Mouse (Mus musculus) neutrophil, adult 5-6 weeks (primary cell): ENCODE results near the gene Agpat4. TPM values are rescaled to one million over a fixed set of nuclear protein-coding genes. Genes with fewer than 3 reads are reported as not detected.

Source experiments
- ATAC-seq: fragments of 151-379, 151-347 bp; 2 replicates; pipeline ENCODE4 v1.8.0; 2017; ENCODE audit warnings: mild to moderate bottlenecking, moderate TSS enrichment; ENCODE audit not compliant: insufficient number of reproducible peaks, poor library complexity, low FRiP score, severe bottlenecking; ENCODE audit errors: extremely low read depth
- total RNA-seq: library from RNA; stranded (forward); fragments of 200-1000 nt; gene quantifications from 2 replicates; pipeline ENCODE4 v1.2.3, GENCODE M21; 2017

Gene Agpat4
- total RNA-seq, 1 experiment from 2014 or later: 11.3 TPM

DNA sequence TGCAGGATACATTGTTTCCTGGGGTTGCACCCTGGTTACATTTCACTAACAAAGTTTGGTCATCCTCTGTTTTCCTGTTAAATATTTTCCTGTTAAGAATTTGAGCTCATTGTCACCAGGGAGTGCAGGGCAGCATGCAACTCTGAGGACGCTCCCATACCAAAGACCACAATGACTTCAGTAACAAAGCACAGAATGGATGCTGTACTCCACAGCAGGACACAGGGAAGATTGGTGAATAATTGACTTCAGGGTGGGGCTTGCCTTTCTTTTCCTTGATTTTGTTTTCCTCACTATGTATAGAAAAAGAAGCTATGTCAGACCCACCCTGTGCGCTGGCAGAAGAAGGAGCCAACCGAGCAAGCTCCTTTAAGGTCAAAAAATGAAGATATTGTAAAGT, 38.2 kb downstream of the Agpat4 start:
- ATAC-seq: no peak

- no peak for ATAC-seq
These were observed 38.7 kb downstream of the Agpat4 start for GRCm38 (mm10) chr17:12157203-12157602.

GRCm38 (mm10) chr17:12159187-12160060, 40.9 kb downstream of the Agpat4 start:
- peak; percentile 67 for ATAC-seq

GRCm38 (mm10) chr17:12160061-12160421, 41.5 kb downstream of the Agpat4 start:
- no peak for ATAC-seq

GRCm38 (mm10) chr17:12160540-12160939, 42.0 kb downstream of the Agpat4 start:
- no peak for ATAC-seq

GRCm38 (mm10) chr17:12160984-12161764, 42.7 kb downstream of the Agpat4 start:
- ATAC-seq: no peak

- no peak for ATAC-seq
These were observed 43.4 kb downstream of the Agpat4 start for GRCm38 (mm10) chr17:12161877-12162276.

- ATAC-seq: no peak
These were observed 44.3 kb downstream of the Agpat4 start for GRCm38 (mm10) chr17:12162824-12163223.

GRCm38 (mm10) chr17:12163403-12163802, 44.9 kb downstream of the Agpat4 start:
- no peak for ATAC-seq

GRCm38 (mm10) chr17:12163903-12164302, 45.4 kb downstream of the Agpat4 start:
- no peak for ATAC-seq

GRCm38 (mm10) chr17:12164507-12164906, 46.0 kb downstream of the Agpat4 start:
- no peak for ATAC-seq

DNA sequence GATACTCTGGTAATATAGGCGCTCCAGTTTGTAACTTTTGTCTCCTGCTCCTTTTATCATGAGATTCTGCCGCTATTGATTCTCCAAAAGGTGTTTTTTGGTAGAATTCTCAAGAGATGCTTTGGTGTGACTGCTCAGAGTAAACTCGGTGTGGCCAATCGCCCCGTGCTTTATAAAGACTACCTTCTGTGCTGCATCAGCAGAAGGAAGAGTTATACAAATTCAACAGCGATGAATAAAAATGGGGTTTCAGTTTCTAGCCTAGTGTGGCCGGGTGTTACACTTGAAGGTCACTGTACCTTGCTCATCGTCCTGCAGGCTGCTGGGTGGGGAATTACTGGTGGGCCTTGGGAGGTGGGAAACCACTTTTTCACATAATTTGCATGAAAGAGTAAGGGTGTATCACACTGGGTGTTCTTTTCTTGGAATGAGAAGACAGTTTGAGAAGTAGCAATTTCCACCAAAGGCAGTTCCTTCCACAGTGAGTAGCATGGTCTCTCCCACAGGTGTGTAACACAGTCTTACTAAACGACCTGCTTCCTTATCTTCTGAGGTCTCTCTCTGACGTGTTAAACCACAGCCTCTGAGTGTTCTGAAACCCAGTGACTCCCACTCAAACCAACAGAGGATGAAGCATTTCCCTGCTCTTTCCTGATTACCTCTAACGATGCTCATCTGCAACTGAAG, 46.6 kb downstream of the Agpat4 start:
- ATAC-seq: peak; percentile 42

DNA sequence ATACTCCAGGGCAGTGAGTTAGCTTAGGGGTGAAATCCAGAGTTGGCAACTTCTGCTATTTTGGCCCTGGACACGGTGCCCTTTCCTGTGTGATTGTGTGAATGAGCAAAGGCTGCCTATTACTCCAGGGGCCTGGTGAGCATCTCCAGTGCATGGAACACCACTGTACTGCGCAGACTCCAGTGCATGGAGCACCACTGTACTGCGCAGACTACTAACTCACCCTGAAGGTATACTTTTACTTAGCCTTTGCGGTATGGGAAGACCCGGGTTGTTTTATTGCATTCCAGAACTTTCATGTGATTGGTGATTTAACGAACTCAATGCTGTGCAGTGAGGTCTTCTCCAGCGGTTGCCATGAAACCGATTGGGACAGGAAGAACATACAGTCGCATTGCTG, 47.2 kb downstream of the Agpat4 start:
- ATAC-seq: no peak

GRCm38 (mm10) chr17:12168536-12168935, 50.0 kb downstream of the Agpat4 start:
- ATAC-seq: no peak

DNA sequence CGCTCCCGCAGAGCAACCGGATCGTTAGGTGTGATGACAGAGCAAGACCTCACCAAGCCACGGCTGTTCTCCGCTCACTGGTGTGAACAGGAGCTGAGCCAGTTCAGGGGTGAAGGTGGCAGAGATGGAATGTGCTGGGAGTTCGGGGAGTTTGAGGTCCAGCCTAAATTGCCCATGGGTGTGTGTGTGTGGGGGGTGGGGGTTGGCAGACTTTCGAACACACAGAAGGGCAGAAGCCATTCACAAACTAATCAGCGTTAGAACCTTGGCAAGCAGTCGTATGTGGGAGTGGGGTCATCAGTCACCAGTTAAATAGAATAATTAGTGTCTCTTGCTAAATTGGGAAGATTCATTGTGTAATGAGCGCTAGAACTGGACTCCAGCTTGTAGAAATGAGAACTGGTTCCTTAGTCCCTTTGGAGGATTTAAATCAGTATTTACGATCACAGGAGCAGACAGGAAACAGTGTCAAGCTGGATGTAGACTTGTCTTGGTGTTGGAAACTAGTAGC, 50.9 kb downstream of the Agpat4 start:
- no peak for ATAC-seq

DNA sequence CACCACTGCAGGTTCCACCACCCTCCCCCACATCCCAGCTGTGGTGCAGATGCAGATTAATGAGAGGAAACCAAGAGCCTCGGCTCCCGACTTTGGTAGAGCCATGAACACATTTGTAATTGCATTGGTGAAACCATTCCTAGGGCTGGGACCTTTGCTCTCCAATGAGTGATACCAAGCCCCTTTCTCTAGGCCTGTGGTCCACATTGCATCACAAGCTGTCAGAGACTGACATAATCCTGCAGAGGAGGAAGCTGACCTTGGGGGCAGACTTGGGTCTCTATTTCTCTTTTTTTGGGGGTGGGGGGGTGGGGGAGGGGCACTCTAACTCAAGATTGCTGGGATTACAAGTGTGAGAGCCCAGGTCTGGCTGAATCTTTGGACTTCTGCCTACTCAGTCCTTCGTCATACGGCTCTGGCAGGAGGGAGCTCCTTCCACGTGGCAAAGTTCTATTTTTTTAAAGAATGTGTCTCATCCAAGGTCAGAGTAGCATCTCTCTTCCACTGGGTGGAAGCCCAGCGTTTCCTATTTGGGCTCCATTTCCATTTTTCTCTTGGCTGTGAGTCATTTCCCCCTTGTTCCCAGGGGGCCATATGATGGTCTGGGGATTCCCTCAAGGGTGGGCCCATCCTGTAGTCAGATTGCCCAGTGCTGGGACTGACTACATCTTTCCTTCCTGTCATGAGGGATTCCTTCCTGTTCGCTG, 52.4 kb downstream of the Agpat4 start:
- peak; percentile 35; the same call in 1 of the 2 replicates for ATAC-seq

- no peak for ATAC-seq
These were observed 53.2 kb downstream of the Agpat4 start for GRCm38 (mm10) chr17:12171666-12172065.

GRCm38 (mm10) chr17:12174221-12174620, 55.7 kb downstream of the Agpat4 start:
- ATAC-seq: peak; percentile 71

- peak; percentile 56 for ATAC-seq
These were observed 56.4 kb downstream of the Agpat4 start for GRCm38 (mm10) chr17:12174896-12175295.
